Mouse (Mus musculus) brain, embryonic 14.5 days (tissue): Measurements from ENCODE around the gene Zfp990.

Experiments
- CTCF ChIP-seq: fragments of 200-500 bp; IDR thresholded peaks from 2 replicates; pipeline ENCODE4 v1.5.1; 2012; ENCODE audit warnings: inconsistent platforms, mild to moderate bottlenecking, moderate library complexity, borderline replicate concordance; ENCODE audit not compliant: insufficient read depth, insufficient read length; ENCODE audit errors: extremely low read depth
- POLR2A ChIP-seq: fragments of 200-500 bp; IDR thresholded peaks from 2 replicates; pipeline ENCODE4 v1.6.1; 2012; ENCODE audit warnings: mild to moderate bottlenecking, inconsistent platforms, borderline replicate concordance; ENCODE audit not compliant: poor library complexity, insufficient read depth, insufficient read length, severe bottlenecking; ENCODE audit errors: extremely low read depth

DNA sequence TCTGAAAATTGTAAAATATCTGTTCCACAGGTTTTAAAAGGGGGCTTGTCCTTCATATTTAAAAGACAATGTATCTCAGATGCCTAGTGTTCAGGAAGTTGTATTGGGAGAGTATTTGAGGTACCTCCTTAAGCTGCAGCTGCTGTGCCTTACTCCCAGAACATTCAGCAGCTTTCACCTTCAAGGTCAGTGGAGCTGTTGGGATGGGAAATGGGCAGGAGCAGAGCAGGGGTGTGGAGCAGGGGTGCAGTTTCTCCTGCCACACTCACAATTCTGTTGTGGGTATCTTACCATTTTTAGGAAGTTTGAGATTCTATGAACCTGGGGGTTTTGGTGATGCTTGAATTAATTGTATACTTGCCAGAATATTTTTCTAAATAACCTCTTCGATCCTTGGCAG, 46.1 kb downstream of the Zfp990 start:
- TF ChIP-seq CTCF: no peak
- TF ChIP-seq POLR2A: no peak
